Mouse (Mus musculus) gastrocnemius, postnatal 10 days (tissue): ENCODE data around the gene Boll. TPM values are rescaled to one million over a fixed set of nuclear protein-coding genes. Genes with fewer than 3 reads are reported as not detected.
"Not testable (repeated sequence)": the region's sequence is repeated elsewhere in the genome, so short reads cannot be mapped to it uniquely, and the experiment has no call there.

Experiments used
- DNase-seq: peaks from one replicate; pipeline ENCODE4 v3.0.0; 2021; ENCODE audit warnings: mixed read lengths
- long read RNA-seq, 2 experiments: library from polyadenylated mRNA; stranded (forward); transcript quantifications; one replicate each; pipeline ENCODE4 v2.0.0; 2021
- total RNA-seq, 2 experiments: library from RNA; stranded (reverse); gene quantifications; 2 replicates each; pipeline ENCODE4 v1.2.3; 2021

The Boll gene
- total RNA-seq: under 1 TPM in 1 of 2 experiments, not detected in 1; 0.34 TPM
- long read RNA-seq, experiment 1: 0 reads
- long read RNA-seq, experiment 2: 0 reads

- DNase-seq: peak; percentile 84
Observed at GRCm38 (mm10) chr1:55363044-55363565, at the start of gene Boll. Gene Boll (minus strand): TSS chr1:55363469.

- DNase-seq: no peak
Observed at GRCm38 (mm10) chr1:55412569-55412968, 49.3 kb upstream of the Boll start.

- no peak for DNase-seq
Observed at GRCm38 (mm10) chr1:55411079-55411478, 47.8 kb upstream of the Boll start.

GRCm38 (mm10) chr1:55410670-55411069 lies 47.4 kb upstream of the Boll start:
- no peak for DNase-seq

GRCm38 (mm10) chr1:55406531-55407375 lies 43.5 kb upstream of the Boll start:
- peak; percentile 35 for DNase-seq

GRCm38 (mm10) chr1:55406023-55406413 lies 42.7 kb upstream of the Boll start:
- DNase-seq: peak; percentile 80

- peak; percentile 96 for DNase-seq
Observed at GRCm38 (mm10) chr1:55405272-55406022, 42.2 kb upstream of the Boll start, which contains the start of gene Plcl1. Gene Plcl1 (plus strand): TSS chr1:55405921.

GRCm38 (mm10) chr1:55404439-55404838 lies 41.2 kb upstream of the Boll start:
- peak; percentile 31 for DNase-seq

GRCm38 (mm10) chr1:55399891-55400290 lies 36.6 kb upstream of the Boll start:
- DNase-seq: no peak

GRCm38 (mm10) chr1:55383114-55383773 lies 20.0 kb upstream of the Boll start:
- DNase-seq: peak; percentile 86

- no peak for DNase-seq
Observed at GRCm38 (mm10) chr1:55380527-55380926, 17.3 kb upstream of the Boll start.

GRCm38 (mm10) chr1:55372626-55373025 lies 9.4 kb upstream of the Boll start:
- no peak for DNase-seq

GRCm38 (mm10) chr1:55363586-55363985 lies 317 bp upstream of the Boll start:
- peak; percentile 46 for DNase-seq

- DNase-seq: no peak
Observed at GRCm38 (mm10) chr1:55362634-55363033, 635 bp downstream of the Boll start.

GRCm38 (mm10) chr1:55351914-55352313 lies 11.4 kb downstream of the Boll start:
- not testable (repeated sequence) for DNase-seq

- DNase-seq: not testable (repeated sequence)
Observed at GRCm38 (mm10) chr1:55325496-55325895, 37.8 kb downstream of the Boll start.

- DNase-seq: no peak
Observed at GRCm38 (mm10) chr1:55301077-55301476, 62.2 kb downstream of the Boll start.

GRCm38 (mm10) chr1:55279081-55279480 lies 84.2 kb downstream of the Boll start:
- no peak for DNase-seq

- DNase-seq: no peak
Observed at GRCm38 (mm10) chr1:55265447-55265846, 97.8 kb downstream of the Boll start.

GRCm38 (mm10) chr1:55264385-55264784 lies 98.9 kb downstream of the Boll start:
- no peak for DNase-seq

- no peak for DNase-seq
Observed at GRCm38 (mm10) chr1:55246374-55246773, 116.9 kb downstream of the Boll start.

- DNase-seq: no peak
Observed at GRCm38 (mm10) chr1:55239237-55239636, 124.0 kb downstream of the Boll start.
